Mouse (Mus musculus): ENCODE data around the gene Aldh3b1.

DNA sequence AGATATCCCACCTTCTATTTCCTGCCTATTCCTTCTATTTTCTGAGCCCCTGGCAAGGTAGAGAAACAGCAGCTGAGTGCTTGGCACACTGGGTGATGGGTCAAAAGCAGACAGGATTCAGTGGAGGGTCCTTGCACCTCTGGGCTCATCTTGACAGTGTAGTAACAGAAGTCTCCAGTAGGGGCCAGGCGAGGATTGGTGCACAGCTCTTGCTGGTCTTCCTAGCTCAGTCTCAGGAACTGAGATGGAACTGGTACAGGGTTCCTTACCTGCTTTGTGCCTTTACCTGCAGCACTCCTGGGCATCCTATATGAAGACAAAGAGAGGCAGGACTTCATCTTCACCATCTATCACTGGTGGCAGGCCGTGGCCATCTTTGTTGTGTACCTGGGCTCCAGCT is 17.1 kb upstream of the Aldh3b1 start:
- TF ChIP-seq ZNF384 (IDR thresholded peaks at IDR 0.05; ENCODE audit: low read depth, low read length) = no peak
- peak; percentile 69; the same call in 1 of the 2 replicates for TF ChIP-seq ZC3H11A (IDR thresholded peaks at IDR 0.05; ENCODE audit: borderline replicate concordance, low read depth, low read length)
- TF ChIP-seq CHD2 (IDR thresholded peaks at IDR 0.05; ENCODE audit: low read depth, low read length) = no peak

Data from ES-E14 (cell line).